Mouse (Mus musculus) T-helper 1 cell (primary cell): Measurements from ENCODE around the gene Zfp141.

ENCODE experiments used
- in situ Hi-C: fragments of 300-600 bp; cut with MboI, MseI; formaldehyde crosslinking; loops from one replicate; pipeline ENCODE4 v1.15.1; 2025; ENCODE audit warnings: high pct_unique_total_duplicates

Gene Zfp141

GRCm38 (mm10) chr7:42505588-42505987 is at the start of gene Zfp141:
TSS of gene Zfp141 (minus strand) at chr7:42505740.
- in situ Hi-C loops = loop anchor here (10.0 kb wide), 1 partner anchor 929 kb away; the partner anchor contains the start of gene Nkg7

DNA sequence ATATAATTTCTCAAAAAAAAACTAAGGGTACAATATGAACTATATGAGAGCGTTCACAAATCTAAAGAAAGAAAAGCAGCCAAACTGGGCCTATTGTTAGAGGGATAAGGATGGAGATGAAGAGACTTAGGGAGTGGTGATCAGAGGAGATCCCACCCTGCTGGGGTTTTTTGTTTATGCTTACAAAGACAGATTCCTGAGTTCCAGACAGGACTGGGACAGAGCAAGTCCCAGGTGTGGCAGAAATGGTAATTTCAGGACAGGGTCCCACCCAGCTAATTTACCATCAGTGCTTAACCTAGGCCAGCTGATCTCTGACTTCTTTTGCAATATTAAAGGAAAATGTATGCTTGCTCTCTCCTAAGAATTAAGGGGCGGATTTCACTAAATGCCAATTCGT is 46.2 kb upstream of the Zfp141 start:
- in situ Hi-C loops = no loop called here

- in situ Hi-C loops = loop anchor here (10.0 kb wide), 1 partner anchor 930 kb away; the partner anchor contains the start of gene Nkg7
Observed at GRCm38 (mm10) chr7:42505186-42505585, 354 bp downstream of the Zfp141 start.

GRCm38 (mm10) chr7:42498248-42498647 is 7.3 kb downstream of the Zfp141 start:
- in situ Hi-C loops = loop anchor here (25.0 kb wide), 1 partner anchor 1111 kb away; the partner anchor contains the start of gene AI987944

- in situ Hi-C loops = loop anchor here (25.0 kb wide), 1 partner anchor 1110 kb away; the partner anchor contains the start of gene AI987944
Observed at GRCm38 (mm10) chr7:42497356-42497755, 8.2 kb downstream of the Zfp141 start.

- in situ Hi-C loops = loop anchor here (25.0 kb wide), 1 partner anchor 1109 kb away; the partner anchor contains the start of gene AI987944
Observed at GRCm38 (mm10) chr7:42496202-42496601, 9.3 kb downstream of the Zfp141 start.

DNA sequence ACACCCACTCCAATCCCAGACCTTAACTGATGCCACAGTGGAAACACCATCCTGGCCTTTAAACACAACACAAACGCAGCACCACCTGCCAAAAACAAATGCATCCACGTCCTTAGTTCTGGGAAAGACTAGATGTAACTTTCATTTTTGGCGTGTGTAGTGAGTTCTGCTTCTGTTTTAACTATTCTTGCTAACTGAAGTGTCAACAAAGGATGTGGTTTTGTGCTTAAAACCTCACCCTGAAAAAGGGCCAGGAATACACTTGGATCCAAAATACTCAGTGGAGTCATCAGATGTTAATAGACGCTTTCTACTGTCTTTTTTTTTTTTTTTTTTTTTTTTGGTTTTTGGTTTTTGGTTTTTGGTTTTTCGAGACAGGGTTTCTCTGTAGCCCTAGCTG is 14.7 kb downstream of the Zfp141 start:
- in situ Hi-C loops = loop anchor here (25.0 kb wide), 1 partner anchor 1104 kb away; the partner anchor contains the start of gene AI987944

DNA sequence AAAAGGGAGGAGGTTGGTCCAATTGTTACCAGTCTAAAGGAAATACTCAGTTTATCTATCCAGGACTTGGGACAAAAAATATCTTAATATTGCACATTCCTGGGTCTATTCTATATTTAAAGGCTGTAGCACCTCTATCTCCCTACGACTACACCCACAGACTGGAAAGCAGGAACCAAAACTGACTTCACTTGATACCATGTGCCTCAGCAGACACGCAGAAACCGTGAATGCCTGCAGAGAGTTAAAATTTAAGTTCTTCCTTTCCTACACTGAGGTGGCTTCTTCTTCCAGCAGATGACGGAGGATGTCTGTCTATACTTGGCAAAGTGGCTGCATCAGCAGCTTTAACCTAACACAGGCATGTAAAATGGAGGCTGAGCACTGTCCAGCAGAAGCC is 15.2 kb downstream of the Zfp141 start:
- in situ Hi-C loops = loop anchor here (25.0 kb wide), 1 partner anchor 1103 kb away; the partner anchor contains the start of gene AI987944

- in situ Hi-C loops = no loop called here
Observed at GRCm38 (mm10) chr7:42454640-42455039, 50.9 kb downstream of the Zfp141 start.

- in situ Hi-C loops = no loop called here
Observed at GRCm38 (mm10) chr7:42450618-42451017, 54.9 kb downstream of the Zfp141 start.

GRCm38 (mm10) chr7:42447850-42448249 is 57.7 kb downstream of the Zfp141 start, which contains the start of gene 4933421I07Rik:
TSS of gene 4933421I07Rik (minus strand) at chr7:42448120.
- in situ Hi-C loops = no loop called here

GRCm38 (mm10) chr7:42447352-42447751 is 58.2 kb downstream of the Zfp141 start:
- in situ Hi-C loops = no loop called here
